Mouse (Mus musculus): ENCODE results near the gene Ythdf2. TPM values are rescaled to one million over a fixed set of nuclear protein-coding genes. Genes with fewer than 3 reads are reported as not detected.

The Ythdf2 gene
- polyA plus RNA-seq, 1 experiment from 2014 or later = 72.5 TPM

GRCm38 (mm10) chr4:132170891-132171290 is 41.2 kb downstream of the Ythdf2 start:
- Histone ChIP-seq H3K4me1 (ENCODE audit: control insufficient read depth, insufficient read depth, low read length) (no peaks in the 10 kb centered on the region), H3K4me2 (no peak overlapping the region), H3K9ac (ENCODE audit: low read depth, low read length) (no peak overlapping the region), H3K27me3 (ENCODE audit: control insufficient read depth, insufficient read depth, low read length) (no peaks in the 10 kb centered on the region), H3K36me3 (ENCODE audit: control insufficient read depth, insufficient read depth, low read length) (no peaks in the 10 kb centered on the region), H3K27ac (ENCODE audit: low read depth, low read length) (no peak overlapping the region), H3K9me3 (replicated peaks; ENCODE audit: control insufficient read depth, low read length) (no peaks in the 10 kb centered on the region), H3K4me3 (ENCODE audit: low read depth, low read length) (no peak overlapping the region)
- WGBS (ENCODE audit: insufficient replicate concordance) = 37% methylated on average over 7 of the region's 7 CpGs
- no peak for ATAC-seq (replicated peaks; ENCODE audit: insufficient number of reproducible peaks, low FRiP score, low TSS enrichment)

- Histone ChIP-seq H3K4me1 (ENCODE audit: control insufficient read depth, insufficient read depth, low read length) (no peaks in the 10 kb centered on the region), H3K36me3 (ENCODE audit: control insufficient read depth, insufficient read depth, low read length) (no peaks in the 10 kb centered on the region), H3K9ac (ENCODE audit: low read depth, low read length) (no peak overlapping the region), H3K4me2 (no peak overlapping the region), H3K9me3 (replicated peaks; ENCODE audit: control insufficient read depth, low read length) (no peaks in the 10 kb centered on the region), H3K4me3 (ENCODE audit: low read depth, low read length) (no peak overlapping the region), H3K27ac (ENCODE audit: low read depth, low read length) (no peak overlapping the region), H3K27me3 (ENCODE audit: control insufficient read depth, insufficient read depth, low read length) (no peaks in the 10 kb centered on the region)
- ATAC-seq (replicated peaks; ENCODE audit: insufficient number of reproducible peaks, low FRiP score, low TSS enrichment) = no peak
- WGBS (ENCODE audit: insufficient replicate concordance) = 79% methylated on average over 5 of the region's 5 CpGs
These were observed 42.3 kb downstream of the Ythdf2 start for GRCm38 (mm10) chr4:132169761-132170160.

GRCm38 (mm10) chr4:132169271-132169670 is 42.8 kb downstream of the Ythdf2 start:
- no peaks in the 10 kb centered on the region for H3K27me3 ChIP-seq (ENCODE audit: control insufficient read depth, insufficient read depth, low read length)
- WGBS (ENCODE audit: insufficient replicate concordance) = 89% methylated on average over 3 of the region's 3 CpGs
- H3K9ac ChIP-seq (ENCODE audit: low read depth, low read length) = no peak overlapping the region
- ATAC-seq (replicated peaks; ENCODE audit: insufficient number of reproducible peaks, low FRiP score, low TSS enrichment) = no peak
- H3K9me3 ChIP-seq (replicated peaks; ENCODE audit: control insufficient read depth, low read length) = no peaks in the 10 kb centered on the region
- no peak overlapping the region for H3K27ac ChIP-seq (ENCODE audit: low read depth, low read length)
- no peaks in the 10 kb centered on the region for H3K36me3 ChIP-seq (ENCODE audit: control insufficient read depth, insufficient read depth, low read length)
- no peaks in the 10 kb centered on the region for H3K4me1 ChIP-seq (ENCODE audit: control insufficient read depth, insufficient read depth, low read length)
- H3K4me2 ChIP-seq = no peak overlapping the region
- no peak overlapping the region for H3K4me3 ChIP-seq (ENCODE audit: low read depth, low read length)

- Histone ChIP-seq H3K9me3 (replicated peaks; ENCODE audit: control insufficient read depth, low read length) (no peaks in the 10 kb centered on the region), H3K4me2 (no peak overlapping the region), H3K4me1 (ENCODE audit: control insufficient read depth, insufficient read depth, low read length) (no peaks in the 10 kb centered on the region), H3K4me3 (ENCODE audit: low read depth, low read length) (no peak overlapping the region), H3K27me3 (ENCODE audit: control insufficient read depth, insufficient read depth, low read length) (no peaks in the 10 kb centered on the region), H3K27ac (ENCODE audit: low read depth, low read length) (no peak overlapping the region), H3K9ac (ENCODE audit: low read depth, low read length) (no peak overlapping the region), H3K36me3 (ENCODE audit: control insufficient read depth, insufficient read depth, low read length) (no peaks in the 10 kb centered on the region)
- WGBS (ENCODE audit: insufficient replicate concordance) = 77% methylated on average over 3 of the region's 3 CpGs
- no peak for ATAC-seq (replicated peaks; ENCODE audit: insufficient number of reproducible peaks, low FRiP score, low TSS enrichment)
These were observed 44.7 kb downstream of the Ythdf2 start for GRCm38 (mm10) chr4:132167436-132167835.

- Histone ChIP-seq H3K9ac (ENCODE audit: low read depth, low read length) (no peak overlapping the region), H3K4me2 (no peak overlapping the region), H3K9me3 (replicated peaks; ENCODE audit: control insufficient read depth, low read length) (no peaks in the 10 kb centered on the region), H3K27ac (ENCODE audit: low read depth, low read length) (no peak overlapping the region), H3K4me1 (ENCODE audit: control insufficient read depth, insufficient read depth, low read length) (no peaks in the 10 kb centered on the region), H3K4me3 (ENCODE audit: low read depth, low read length) (no peak overlapping the region), H3K36me3 (ENCODE audit: control insufficient read depth, insufficient read depth, low read length) (no peaks in the 10 kb centered on the region), H3K27me3 (ENCODE audit: control insufficient read depth, insufficient read depth, low read length) (no peaks in the 10 kb centered on the region)
- 65% methylated on average over 16 of the region's 16 CpGs for WGBS (ENCODE audit: insufficient replicate concordance)
- no peak for ATAC-seq (replicated peaks; ENCODE audit: insufficient number of reproducible peaks, low FRiP score, low TSS enrichment)
These were observed 45.5 kb downstream of the Ythdf2 start for GRCm38 (mm10) chr4:132166350-132167290.

GRCm38 (mm10) chr4:132165691-132166090 is 46.4 kb downstream of the Ythdf2 start:
- Histone ChIP-seq H3K36me3 (ENCODE audit: control insufficient read depth, insufficient read depth, low read length) (no peaks in the 10 kb centered on the region), H3K9ac (ENCODE audit: low read depth, low read length) (no peak overlapping the region), H3K4me1 (ENCODE audit: control insufficient read depth, insufficient read depth, low read length) (no peaks in the 10 kb centered on the region), H3K9me3 (replicated peaks; ENCODE audit: control insufficient read depth, low read length) (no peaks in the 10 kb centered on the region), H3K27me3 (ENCODE audit: control insufficient read depth, insufficient read depth, low read length) (no peaks in the 10 kb centered on the region), H3K4me2 (no peak overlapping the region), H3K27ac (ENCODE audit: low read depth, low read length) (no peak overlapping the region), H3K4me3 (ENCODE audit: low read depth, low read length) (no peak overlapping the region)
- no peak for ATAC-seq (replicated peaks; ENCODE audit: insufficient number of reproducible peaks, low FRiP score, low TSS enrichment)
- WGBS (ENCODE audit: insufficient replicate concordance) = 69% methylated on average over 14 of the region's 14 CpGs

- 52% methylated on average over 12 of the region's 12 CpGs for WGBS (ENCODE audit: insufficient replicate concordance)
- Histone ChIP-seq H3K27ac (ENCODE audit: low read depth, low read length) (no peak overlapping the region), H3K9ac (ENCODE audit: low read depth, low read length) (no peak overlapping the region), H3K27me3 (ENCODE audit: control insufficient read depth, insufficient read depth, low read length) (peaks cover 3% of the 10 kb centered on the region; the same call in 1 of the 2 replicates), H3K4me3 (ENCODE audit: low read depth, low read length) (no peak overlapping the region), H3K36me3 (ENCODE audit: control insufficient read depth, insufficient read depth, low read length) (no peaks in the 10 kb centered on the region), H3K9me3 (replicated peaks; ENCODE audit: control insufficient read depth, low read length) (no peaks in the 10 kb centered on the region; the same call in 1 of the 2 replicates), H3K4me1 (ENCODE audit: control insufficient read depth, insufficient read depth, low read length) (no peaks in the 10 kb centered on the region), H3K4me2 (no peak overlapping the region)
- no peak for ATAC-seq (replicated peaks; ENCODE audit: insufficient number of reproducible peaks, low FRiP score, low TSS enrichment)
These were observed 55.0 kb downstream of the Ythdf2 start for GRCm38 (mm10) chr4:132156941-132157622.

DNA sequence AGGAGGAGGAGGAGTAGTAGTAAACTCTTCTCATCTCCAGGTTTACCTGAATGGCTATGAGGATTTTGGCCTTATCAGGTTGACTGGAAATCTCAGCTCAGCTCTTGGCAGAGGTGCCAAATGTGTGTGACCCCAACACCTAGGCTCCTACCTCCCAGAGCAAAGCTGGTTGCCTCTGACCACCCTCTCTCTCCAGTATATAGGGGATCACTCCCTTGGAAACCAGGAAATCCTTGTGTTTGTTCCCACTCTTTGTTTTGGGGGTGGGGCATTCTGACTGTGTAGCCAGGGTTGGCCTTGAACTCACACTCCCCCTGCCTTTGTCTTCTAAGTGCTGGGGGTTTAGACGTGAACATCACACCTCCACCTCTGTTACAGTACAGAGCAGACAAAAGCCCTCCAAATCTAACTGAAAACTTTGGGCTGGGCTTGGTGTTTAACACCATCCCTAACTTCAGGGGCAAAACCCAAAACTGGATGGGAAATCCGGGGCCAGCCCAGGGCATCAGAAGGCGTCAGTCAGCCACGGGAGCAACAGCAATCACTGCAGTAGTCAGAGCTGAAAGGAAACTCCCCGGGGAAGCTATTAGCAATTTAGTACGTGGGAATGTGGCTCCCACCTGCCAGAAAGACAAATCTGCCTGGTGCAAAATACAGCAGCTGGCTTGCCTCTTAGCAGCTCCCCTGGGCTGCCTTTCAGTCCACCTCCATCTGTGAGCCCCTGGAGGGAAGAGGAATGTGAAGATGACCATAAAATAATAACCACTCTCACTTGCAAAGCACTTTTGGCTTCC is 57.0 kb downstream of the Ythdf2 start:
- Histone ChIP-seq H3K36me3 (ENCODE audit: control insufficient read depth, insufficient read depth, low read length) (no peaks in the 10 kb centered on the region), H3K4me3 (ENCODE audit: low read depth, low read length) (no peak overlapping the region), H3K4me1 (ENCODE audit: control insufficient read depth, insufficient read depth, low read length) (no peaks in the 10 kb centered on the region), H3K27me3 (ENCODE audit: control insufficient read depth, insufficient read depth, low read length) (peaks cover 3% of the 10 kb centered on the region; the same call in 1 of the 2 replicates), H3K4me2 (no peak overlapping the region), H3K27ac (ENCODE audit: low read depth, low read length) (no peak overlapping the region), H3K9ac (ENCODE audit: low read depth, low read length) (no peak overlapping the region), H3K9me3 (replicated peaks; ENCODE audit: control insufficient read depth, low read length) (no peaks in the 10 kb centered on the region; the same call in 1 of the 2 replicates)
- no peak for ATAC-seq (replicated peaks; ENCODE audit: insufficient number of reproducible peaks, low FRiP score, low TSS enrichment)
- 13% methylated on average over 6 of the region's 6 CpGs for WGBS (ENCODE audit: insufficient replicate concordance)

All from heart, embryonic 11.5 days (tissue).